Mouse (Mus musculus): ENCODE data around the gene Gm28308.

The Gm28308 gene

GRCm38 (mm10) chr6:52168191-52169055, 44.7 kb downstream of the Gm28308 start:
- peak; percentile 67 for DNase-seq (ENCODE audit: low read depth, low spot score)

- peak; percentile 66 for DNase-seq (ENCODE audit: low read depth, low spot score)
Measured at GRCm38 (mm10) chr6:52167736-52168161, 45.4 kb downstream of the Gm28308 start.

- peak; percentile 57 for DNase-seq (ENCODE audit: low read depth, low spot score)
Measured at GRCm38 (mm10) chr6:52167176-52167575, 46.0 kb downstream of the Gm28308 start.

DNA sequence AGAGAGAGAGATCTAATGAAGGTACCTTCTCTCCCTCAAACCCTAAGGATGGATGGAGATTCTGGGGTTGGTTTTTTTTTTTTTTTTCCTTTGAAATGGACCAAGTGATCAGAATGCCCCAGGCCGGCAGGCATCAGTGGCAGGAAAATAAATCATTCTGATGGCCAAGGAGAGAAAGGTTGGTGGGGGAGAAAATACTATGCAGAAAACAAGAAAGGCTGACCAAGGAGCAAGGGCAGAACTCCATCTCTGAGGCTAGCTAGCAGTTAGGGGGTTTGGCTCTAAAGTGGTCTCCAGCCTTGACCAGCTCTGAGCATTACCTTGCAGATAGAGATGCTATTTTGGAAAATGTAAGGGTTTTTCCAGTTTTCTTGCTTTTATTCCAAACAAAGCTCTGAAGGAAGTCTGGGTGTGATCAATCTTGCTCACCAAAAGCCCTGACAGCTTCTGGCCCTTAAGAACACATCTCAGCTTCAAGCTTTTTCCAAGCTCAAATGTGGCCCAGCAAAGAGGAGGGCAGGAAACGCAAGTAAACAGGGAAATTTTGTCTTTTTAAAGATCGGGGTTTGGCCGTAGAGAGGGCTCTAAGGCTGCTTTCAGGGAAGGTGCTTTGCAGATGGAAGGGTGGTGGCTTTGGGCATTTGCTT, 46.6 kb downstream of the Gm28308 start:
- peak; percentile 81 for DNase-seq (ENCODE audit: low read depth, low spot score)

GRCm38 (mm10) chr6:52165441-52166370, 47.4 kb downstream of the Gm28308 start:
- DNase-seq (ENCODE audit: low read depth, low spot score) = peak; percentile 82

DNA sequence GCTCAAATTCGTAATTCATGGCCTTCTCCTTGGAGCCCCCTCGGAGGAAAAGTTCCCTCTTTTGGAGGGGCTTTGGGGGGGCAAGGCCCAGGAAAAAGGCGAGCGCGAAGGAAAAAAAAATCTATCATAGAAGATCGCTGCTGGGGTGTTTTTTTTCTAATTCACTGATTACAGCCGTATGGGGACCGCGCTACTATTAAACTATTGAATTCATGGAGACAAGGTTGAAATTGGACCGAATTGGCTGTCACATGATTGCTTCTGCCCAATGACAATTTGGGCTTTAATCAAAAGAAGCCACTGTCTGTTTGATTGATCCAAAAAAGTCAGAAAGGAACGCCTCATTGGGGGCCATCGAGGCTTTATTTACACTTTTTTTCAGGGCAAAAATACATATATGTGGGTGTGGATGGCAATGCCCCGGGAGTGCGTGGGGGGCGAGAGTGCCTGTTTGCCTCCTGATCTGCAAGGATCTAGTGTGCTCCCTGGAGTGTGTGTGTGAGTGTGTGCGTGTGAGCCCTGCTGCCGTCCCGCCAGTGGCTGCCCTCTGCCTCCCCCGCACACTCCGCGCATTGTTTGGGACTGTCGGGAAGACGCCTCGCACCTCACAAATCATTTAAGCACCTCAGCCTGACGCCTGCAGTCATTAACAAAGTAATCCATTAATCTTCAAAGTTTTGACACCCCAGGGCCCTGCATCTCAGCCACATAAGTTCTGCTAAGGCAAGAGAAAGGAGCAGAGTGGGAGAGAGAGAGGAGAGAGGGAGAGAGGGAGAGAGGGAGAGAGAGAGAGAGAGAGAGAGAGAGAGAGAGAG, 48.3 kb downstream of the Gm28308 start, which contains the start of gene Hoxa2:
Hoxa2 (minus strand) TSS at position 206 of the 815 bp plus-strand sequence.
- peak; percentile 90 for DNase-seq (ENCODE audit: low read depth, low spot score)

GRCm38 (mm10) chr6:52164051-52164625, 49.0 kb downstream of the Gm28308 start:
- peak; percentile 69 for DNase-seq (ENCODE audit: low read depth, low spot score)

- peak; percentile 80 for DNase-seq (ENCODE audit: low read depth, low spot score)
Measured at GRCm38 (mm10) chr6:52163366-52164031, 49.6 kb downstream of the Gm28308 start.

- peak; percentile 62 for DNase-seq (ENCODE audit: low read depth, low spot score)
Measured at GRCm38 (mm10) chr6:52162611-52163365, 50.4 kb downstream of the Gm28308 start.

- no peak for DNase-seq (ENCODE audit: low read depth, low spot score)
Measured at GRCm38 (mm10) chr6:52162093-52162380, 51.1 kb downstream of the Gm28308 start.

DNA sequence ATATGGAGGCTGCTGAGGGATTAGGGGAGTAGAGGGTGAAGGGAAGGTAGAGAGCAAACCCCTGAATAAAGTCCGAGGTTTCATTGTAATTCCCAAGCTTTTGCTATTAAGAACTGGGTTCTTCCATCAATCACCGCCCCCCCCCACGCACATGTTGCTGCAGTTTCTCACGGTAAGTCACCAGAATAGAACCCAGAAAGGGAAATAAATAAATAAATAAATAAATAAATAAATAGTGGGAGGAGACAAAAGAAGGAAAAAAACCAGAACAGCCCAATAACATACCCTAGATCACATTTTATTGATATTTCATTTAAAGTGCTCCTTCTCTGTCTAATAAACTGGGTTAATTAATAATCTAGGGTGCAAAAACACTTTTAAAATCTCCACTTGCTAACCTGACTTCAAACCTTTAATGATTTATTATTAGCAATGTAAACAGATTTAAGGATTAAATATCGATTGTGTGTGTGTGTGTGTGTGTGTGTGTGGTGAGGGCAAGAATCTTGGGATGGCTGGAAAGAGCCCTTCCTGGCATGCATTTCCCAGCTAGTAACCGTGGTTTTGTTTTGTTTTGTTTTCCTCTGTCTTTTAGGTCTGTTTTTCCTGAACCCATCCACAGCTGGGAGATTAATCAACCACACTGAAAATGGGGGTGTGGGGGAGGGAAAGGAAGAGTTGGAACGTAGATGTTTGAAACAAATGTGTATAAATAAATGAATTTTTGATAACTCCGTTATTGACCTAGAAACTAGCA, 51.6 kb downstream of the Gm28308 start:
- DNase-seq (ENCODE audit: low read depth, low spot score) = peak; percentile 73

- DNase-seq (ENCODE audit: low read depth, low spot score) = peak; percentile 82
Measured at GRCm38 (mm10) chr6:52160511-52161335, 52.4 kb downstream of the Gm28308 start.

GRCm38 (mm10) chr6:52159979-52160378, 53.2 kb downstream of the Gm28308 start:
- DNase-seq (ENCODE audit: low read depth, low spot score) = peak; percentile 97

- DNase-seq (ENCODE audit: low read depth, low spot score) = peak; percentile 87
Measured at GRCm38 (mm10) chr6:52159164-52159761, 53.9 kb downstream of the Gm28308 start.

GRCm38 (mm10) chr6:52158276-52159051, 54.7 kb downstream of the Gm28308 start, which contains the start of gene Hoxa1:
Hoxa1 (minus strand) TSS chr6:52158317.
- peak; percentile 97 for DNase-seq (ENCODE audit: low read depth, low spot score)
